Mouse (Mus musculus) 3134 (cell line): ENCODE data around the gene Samd10.

Experiments used
- DNase-seq: peaks from one replicate; pipeline ENCODE4 v3.0.0-alpha.2; 2011; ENCODE audit warnings: low spot score; ENCODE audit not compliant: insufficient read length; ENCODE audit errors: extremely low read depth

Samd10 gene

GRCm38 (mm10) chr2:181592231-181593041, 6.6 kb downstream of the Samd10 start, which contains the start of gene Zfp512b:
Zfp512b (minus strand) TSS chr2:181592803.
- no peak for DNase-seq

GRCm38 (mm10) chr2:181591528-181592085, 7.4 kb downstream of the Samd10 start, which contains the start of gene Prpf6:
Prpf6 (plus strand) TSS chr2:181591868.
- no peak for DNase-seq

- DNase-seq: no peak
Observed at GRCm38 (mm10) chr2:181590471-181590870, 8.5 kb downstream of the Samd10 start.

GRCm38 (mm10) chr2:181589732-181590105, 9.3 kb downstream of the Samd10 start:
- DNase-seq: no peak

DNA sequence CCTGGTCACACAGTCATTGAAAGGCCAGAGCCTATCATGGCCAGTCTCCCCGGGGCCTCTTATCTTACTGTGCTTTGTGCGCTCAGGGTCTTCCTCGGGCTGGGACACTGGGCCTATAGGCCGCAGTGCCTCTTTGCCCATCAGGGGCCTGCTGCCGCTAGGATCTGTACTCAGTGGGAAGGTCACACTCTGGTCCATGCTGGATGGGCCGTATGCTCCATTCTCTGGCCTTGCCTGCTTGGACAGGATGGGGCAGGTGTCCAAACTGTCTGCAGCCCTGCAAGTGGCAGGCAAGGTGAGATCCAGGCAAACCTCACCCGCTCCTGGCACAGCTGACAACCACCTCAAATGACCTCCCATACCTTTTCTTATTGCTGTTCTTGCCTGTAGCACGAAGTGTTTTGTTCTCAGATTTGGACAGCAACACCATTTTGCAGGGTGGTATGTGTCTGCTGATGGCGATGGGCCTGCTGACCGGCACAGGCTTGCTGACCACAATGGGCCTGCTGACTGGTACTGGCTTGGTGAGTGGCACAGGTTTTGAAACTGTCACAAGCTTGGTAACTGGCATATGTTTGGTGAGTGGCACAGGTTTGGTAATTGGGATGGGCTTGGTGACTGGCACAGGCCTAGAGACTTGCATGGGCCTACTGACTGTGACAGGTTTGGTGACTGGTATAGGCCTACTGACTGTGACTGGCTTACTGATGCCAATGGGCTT, 9.8 kb downstream of the Samd10 start:
- DNase-seq: no peak

DNA sequence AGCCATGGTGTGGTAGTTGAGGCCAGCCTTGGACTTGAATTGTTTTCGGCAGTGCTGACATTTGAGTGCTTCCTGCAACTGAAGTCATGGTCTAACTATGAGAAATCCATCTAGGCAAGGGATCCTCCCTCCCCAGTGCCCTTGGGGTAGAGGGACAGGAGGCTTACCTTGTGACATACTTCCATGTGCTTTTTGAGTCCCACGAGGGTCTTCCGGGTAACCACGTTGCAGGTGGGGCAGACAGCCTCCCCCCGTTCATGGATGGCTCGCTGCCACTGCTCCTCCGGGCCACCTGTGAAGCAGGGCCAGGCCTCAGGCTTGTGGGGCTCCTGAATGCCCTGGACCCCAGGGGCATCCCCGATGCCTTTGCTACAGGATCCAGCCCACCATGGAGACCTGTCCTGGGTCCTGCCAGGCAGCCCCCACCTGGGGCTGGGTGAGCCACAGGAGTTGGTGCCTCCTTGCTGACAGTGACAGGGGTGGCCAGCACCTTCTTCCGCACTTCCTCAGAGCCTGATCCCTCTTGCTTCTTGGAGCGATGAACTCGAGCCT, 10.7 kb downstream of the Samd10 start:
- DNase-seq: no peak

GRCm38 (mm10) chr2:181587796-181588195, 11.2 kb downstream of the Samd10 start:
- no peak for DNase-seq

DNA sequence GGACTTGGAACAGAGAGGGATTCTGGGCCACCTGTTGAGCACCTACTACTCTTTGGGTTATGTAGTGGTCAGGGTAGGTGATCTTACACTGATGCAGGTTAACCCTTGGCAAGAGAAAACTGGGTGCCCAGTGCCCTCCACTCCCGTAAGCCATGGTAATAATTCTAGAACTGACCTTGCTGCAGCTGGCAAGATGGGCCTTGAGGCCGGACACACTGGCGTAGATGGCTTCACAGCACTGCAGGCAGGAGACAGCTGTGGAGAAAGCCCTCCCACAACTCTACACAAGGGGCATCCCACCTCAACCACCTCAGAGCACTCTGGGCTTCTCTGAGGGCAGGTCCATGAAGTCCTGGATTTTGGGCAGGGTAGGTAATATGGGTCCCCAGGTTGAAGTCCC, 12.9 kb downstream of the Samd10 start:
- DNase-seq: no peak

- DNase-seq: no peak
Observed at GRCm38 (mm10) chr2:181585506-181585905, 13.5 kb downstream of the Samd10 start.

- DNase-seq: no peak
Observed at GRCm38 (mm10) chr2:181584411-181584942, 14.5 kb downstream of the Samd10 start, which contains the start of gene Uckl1. Uckl1 (minus strand) TSS chr2:181584892.

GRCm38 (mm10) chr2:181583460-181584257, 15.4 kb downstream of the Samd10 start:
- no peak for DNase-seq

DNA sequence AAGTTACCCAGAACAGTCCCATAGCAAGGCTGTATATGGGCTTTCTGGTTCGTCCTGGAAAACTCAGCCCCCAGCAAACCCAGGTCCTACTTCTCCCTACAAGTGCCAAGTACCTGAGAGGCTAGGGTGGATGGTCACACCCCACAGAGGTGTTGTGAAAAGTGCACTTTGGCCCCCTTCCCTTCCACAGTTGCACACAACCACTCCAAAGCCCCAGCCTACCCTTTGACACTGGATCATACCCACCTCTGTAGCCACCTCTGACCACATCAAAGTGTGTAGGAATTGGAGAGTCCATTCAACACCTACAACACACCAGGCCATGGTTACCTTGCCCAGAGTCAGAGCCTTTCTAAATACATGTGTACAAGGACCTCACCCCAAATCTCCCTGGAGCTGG, 16.1 kb downstream of the Samd10 start:
- DNase-seq: no peak

- DNase-seq: no peak
Observed at GRCm38 (mm10) chr2:181582358-181582757, 16.7 kb downstream of the Samd10 start.

GRCm38 (mm10) chr2:181581402-181582120, 17.5 kb downstream of the Samd10 start:
- DNase-seq: peak; percentile 85

- peak; percentile 77 for DNase-seq
Observed at GRCm38 (mm10) chr2:181581016-181581401, 18.0 kb downstream of the Samd10 start.

DNA sequence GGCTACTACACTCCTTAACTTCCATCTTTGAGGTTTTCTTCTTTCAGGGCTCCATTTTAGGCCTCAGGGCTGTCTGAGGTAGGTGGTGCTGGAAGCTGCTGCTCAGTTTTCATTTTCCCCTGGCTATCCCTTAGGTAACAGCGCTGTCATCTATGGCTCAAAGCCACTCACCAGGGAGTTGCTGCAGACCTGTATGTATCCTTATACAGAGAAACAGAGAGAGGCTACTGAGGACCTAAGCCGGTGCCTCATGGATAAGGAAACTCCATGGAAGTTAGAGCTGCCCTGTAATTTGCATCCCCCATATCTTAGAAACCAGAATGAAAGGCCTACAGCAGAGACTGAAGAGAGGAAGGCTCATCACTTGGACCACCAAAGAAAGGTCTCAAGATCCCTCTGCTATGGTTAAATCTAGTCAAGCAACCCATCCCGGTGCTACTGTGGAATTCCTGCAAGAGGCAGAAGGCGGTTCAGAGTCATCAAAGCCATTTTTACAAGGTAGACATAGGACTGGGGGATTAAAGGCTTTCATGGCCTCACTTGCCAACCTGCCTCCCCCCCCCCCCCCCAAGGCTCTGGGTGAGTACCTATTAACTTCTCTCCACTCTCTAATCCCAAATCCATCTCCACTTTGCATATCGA, 18.8 kb downstream of the Samd10 start:
- no peak for DNase-seq

DNA sequence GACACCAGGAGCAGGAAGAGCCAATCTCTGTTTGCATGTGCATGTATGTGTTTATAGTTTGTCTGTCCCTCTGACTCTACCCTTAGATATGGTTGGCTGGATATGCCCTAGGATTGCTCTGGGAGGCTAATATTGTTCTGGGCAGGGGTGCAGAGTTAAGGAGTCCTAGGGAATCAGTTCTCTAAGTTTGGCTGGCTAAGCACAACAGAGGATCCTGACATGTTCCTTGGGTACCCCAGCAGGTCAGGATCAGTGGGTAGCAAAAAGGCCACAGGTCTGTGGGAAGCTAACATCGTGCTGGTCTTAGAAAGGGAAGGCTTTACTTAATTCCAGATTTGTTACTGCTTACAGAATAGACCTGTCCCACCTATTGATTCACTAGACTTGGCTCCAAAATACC, 19.3 kb downstream of the Samd10 start:
- no peak for DNase-seq

DNA sequence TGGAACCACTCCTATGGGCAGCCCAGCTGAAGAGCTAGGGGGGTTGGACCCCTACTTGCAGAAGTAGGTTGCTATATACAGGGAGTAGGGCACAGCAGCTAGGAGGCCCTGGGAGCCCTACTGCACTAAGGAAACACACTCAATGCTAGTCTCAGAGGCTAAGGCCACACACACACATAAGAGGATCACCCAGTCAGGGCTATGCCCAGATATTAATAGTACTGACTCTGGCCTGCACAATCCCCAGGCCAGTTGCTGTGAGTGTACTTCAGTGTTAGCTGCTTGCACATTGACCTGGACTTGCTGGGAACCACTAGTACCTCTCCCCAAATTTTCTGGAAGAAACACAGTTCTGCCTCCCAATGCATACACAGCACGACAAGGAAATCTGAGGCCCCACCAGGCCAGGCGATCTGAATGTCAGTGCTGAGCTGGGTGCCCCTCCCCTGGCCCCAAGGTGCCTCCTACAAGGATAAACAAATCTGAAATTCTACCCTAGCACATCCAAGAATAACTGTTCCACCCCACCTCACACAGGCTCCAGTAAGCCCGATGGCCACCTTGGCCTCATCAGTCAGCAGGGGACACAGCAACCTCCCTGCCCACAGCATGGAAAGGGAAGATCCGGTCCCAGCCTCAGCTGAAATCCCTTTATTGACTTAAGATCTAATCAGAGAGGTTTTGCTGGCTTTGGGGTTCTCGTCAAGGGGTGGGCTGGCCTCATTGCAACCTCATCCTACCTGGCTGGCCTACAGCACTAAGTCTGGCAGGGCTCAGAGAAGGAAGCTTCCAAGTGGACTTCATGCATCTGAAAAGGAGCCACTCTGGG, 20.0 kb downstream of the Samd10 start:
- no peak for DNase-seq
